ENCODE assay signal across 19 mouse cellular contexts in the genomic region with DNA sequence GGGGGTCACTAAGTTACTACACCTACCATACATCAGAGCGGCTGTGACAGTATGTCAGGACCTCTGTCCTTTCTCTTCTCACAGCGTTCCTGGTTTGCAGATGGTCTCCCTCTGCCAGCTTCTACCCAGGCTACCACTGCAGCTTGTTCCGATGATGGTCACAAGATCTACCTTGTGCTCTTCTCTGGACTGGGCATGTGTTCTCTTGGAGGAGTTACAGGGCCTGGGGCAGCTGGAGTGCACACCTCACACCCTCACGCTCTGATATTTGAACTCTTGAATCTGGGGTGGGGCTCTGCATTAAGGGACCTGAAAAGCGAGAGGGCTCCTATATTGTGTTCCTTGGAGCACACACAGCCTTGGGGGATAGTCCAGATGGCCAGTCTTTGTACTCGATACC. TPM values are rescaled to one million over a fixed set of nuclear protein-coding genes. Genes with fewer than 3 reads are reported as not detected.
"Had no signal": no experiment of that assay in that cellular context is flagged by ENCODE, and none has a peak within 500 bp of the region (broad histone marks: within the 10 kb centered on the region; RNA-seq: fewer than 3 reads in every experiment).

No protein-coding gene starts in this region.

- H3K27ac ChIP-seq: heart, embryonic 10.5 days; hindbrain, embryonic 13.5 days; hindbrain, embryonic 15.5 days; limb, embryonic 13.5 days; limb, embryonic 15.5 days; liver, embryonic 12.5 days; liver, embryonic 14.5 days had no signal

- H3K9ac ChIP-seq: heart, embryonic 12.5 days; hindbrain, embryonic 13.5 days; hindbrain, embryonic 15.5 days; limb, embryonic 13.5 days; limb, embryonic 15.5 days; liver, embryonic 12.5 days; liver, embryonic 14.5 days had no signal

- H3K9me3 ChIP-seq: heart, embryonic 10.5 days; heart, embryonic 12.5 days; hindbrain, embryonic 13.5 days; hindbrain, embryonic 15.5 days; limb, embryonic 13.5 days; limb, embryonic 15.5 days; liver, embryonic 12.5 days had no signal

- H3K27me3 ChIP-seq: hindbrain, embryonic 13.5 days; hindbrain, embryonic 15.5 days; limb, embryonic 13.5 days; limb, embryonic 15.5 days had no signal

- H3K4me3 ChIP-seq: heart, embryonic 10.5 days; heart, embryonic 12.5 days; hindbrain, embryonic 13.5 days; hindbrain, embryonic 15.5 days; limb, embryonic 13.5 days; limb, embryonic 15.5 days; liver, embryonic 12.5 days had no signal

- DNase-seq: gastrocnemius, postnatal 10 days; gastrocnemius, postnatal 36 days; heart, adult 18-20 months; heart, postnatal 10 days; heart, postnatal 36 days; kidney, adult 11 months; kidney, postnatal 14 days; layer of hippocampus, adult 9-11 months; layer of hippocampus, postnatal 36 days; left cerebral cortex, postnatal 4 days had no signal

- H3K36me3 ChIP-seq: heart, embryonic 10.5 days; heart, embryonic 12.5 days; hindbrain, embryonic 13.5 days; hindbrain, embryonic 15.5 days; limb, embryonic 13.5 days; limb, embryonic 15.5 days; liver, embryonic 12.5 days had no signal

- H3K4me1 ChIP-seq: heart, embryonic 12.5 days had no signal

RNA-seq across cellular contexts. Expression of gene Alpl, which starts 10.9 kb away (rescaled TPM):
- total RNA-seq: hematopoietic stem cell, adult 5-6 weeks had no signal
